Mouse (Mus musculus): Measurements from ENCODE around the gene Gtdc1.
A peak's percentile ranks its signal among the peaks of the same experiment; 100 is the strongest.
"Not testable (repeated sequence)": the region's sequence is repeated elsewhere in the genome, so short reads cannot be mapped to it uniquely, and the experiment has no call there.

The Gtdc1 gene

GRCm38 (mm10) chr2:44736618-44737017 lies 190.8 kb downstream of the Gtdc1 start:
- no peak for DNase-seq

- DNase-seq: no peak
These were observed 206.0 kb downstream of the Gtdc1 start for GRCm38 (mm10) chr2:44721461-44721860.

GRCm38 (mm10) chr2:44705883-44706615 lies 221.4 kb downstream of the Gtdc1 start:
- peak in 1 of 2 experiments; percentile 7 for DNase-seq

- no peak for DNase-seq
These were observed 227.2 kb downstream of the Gtdc1 start for GRCm38 (mm10) chr2:44700276-44700675.

- no peak for DNase-seq
These were observed 231.0 kb downstream of the Gtdc1 start for GRCm38 (mm10) chr2:44696441-44696840.

- no peak for DNase-seq
These were observed 233.6 kb downstream of the Gtdc1 start for GRCm38 (mm10) chr2:44693898-44694297.

- no peak for DNase-seq
These were observed 263.4 kb downstream of the Gtdc1 start for GRCm38 (mm10) chr2:44664049-44664448.

- DNase-seq: no peak
These were observed 267.6 kb downstream of the Gtdc1 start for GRCm38 (mm10) chr2:44659870-44660269.

- DNase-seq: no peak
These were observed 268.4 kb downstream of the Gtdc1 start for GRCm38 (mm10) chr2:44659011-44659410.

GRCm38 (mm10) chr2:44648537-44648936 lies 278.9 kb downstream of the Gtdc1 start:
- no peak for DNase-seq

- no peak for DNase-seq
These were observed 281.1 kb downstream of the Gtdc1 start for GRCm38 (mm10) chr2:44646398-44646797.

- no peak for DNase-seq
These were observed 288.1 kb downstream of the Gtdc1 start for GRCm38 (mm10) chr2:44639370-44639769.

- DNase-seq: no peak
These were observed 289.3 kb downstream of the Gtdc1 start for GRCm38 (mm10) chr2:44638157-44638556.

- DNase-seq: no peak
These were observed 293.5 kb downstream of the Gtdc1 start for GRCm38 (mm10) chr2:44633971-44634370.

GRCm38 (mm10) chr2:44633064-44633463 lies 294.4 kb downstream of the Gtdc1 start:
- no peak for DNase-seq

- no peak for DNase-seq
These were observed 294.9 kb downstream of the Gtdc1 start for GRCm38 (mm10) chr2:44632584-44632983.

- no peak for DNase-seq
These were observed 296.4 kb downstream of the Gtdc1 start for GRCm38 (mm10) chr2:44631064-44631463.

- DNase-seq: no peak
These were observed 298.7 kb downstream of the Gtdc1 start for GRCm38 (mm10) chr2:44628778-44629177.

- DNase-seq: no peak
These were observed 302.3 kb downstream of the Gtdc1 start for GRCm38 (mm10) chr2:44625154-44625553.

GRCm38 (mm10) chr2:44622471-44622870 lies 305.0 kb downstream of the Gtdc1 start:
- no peak for DNase-seq

GRCm38 (mm10) chr2:44599653-44600052 lies 327.8 kb downstream of the Gtdc1 start:
- not testable (repeated sequence) for DNase-seq

- no peak for DNase-seq
These were observed 333.2 kb downstream of the Gtdc1 start for GRCm38 (mm10) chr2:44594276-44594675.

- DNase-seq: peak; percentile 17
These were observed 336.6 kb downstream of the Gtdc1 start for GRCm38 (mm10) chr2:44590881-44591280.

- DNase-seq: no peak
These were observed 343.4 kb downstream of the Gtdc1 start for GRCm38 (mm10) chr2:44584061-44584460.

GRCm38 (mm10) chr2:44583491-44583890 lies 344.0 kb downstream of the Gtdc1 start:
- no peak for DNase-seq
